Mouse (Mus musculus) myocyte (in vitro differentiated cells): ENCODE results near the gene Cbx8. TPM values are rescaled to one million over a fixed set of nuclear protein-coding genes. Genes with fewer than 3 reads are reported as not detected.

Source experiments
- H3K27me3 ChIP-seq: one replicate; pipeline ENCODE4 v1.6.1; 2011; ENCODE audit not compliant: control insufficient read depth, insufficient read depth, insufficient read length
- H3K36me3 ChIP-seq: one replicate; pipeline ENCODE4 v1.6.1; 2011; ENCODE audit not compliant: control insufficient read depth, insufficient read depth
- H3K4me2 ChIP-seq: one replicate; pipeline ENCODE4 v1.6.1; 2011; ENCODE audit warnings: low read depth, control low read depth
- H3K4me3 ChIP-seq: one replicate; pipeline ENCODE4 v1.5.1; 2011; ENCODE audit warnings: mild to moderate bottlenecking, control low read depth, moderate library complexity
- H3K79me2 ChIP-seq: one replicate; pipeline ENCODE4 v1.6.1; 2011; ENCODE audit not compliant: control insufficient read depth, insufficient read depth
- H3ac ChIP-seq: one replicate; pipeline ENCODE4 v1.6.1; 2011; ENCODE audit not compliant: control insufficient read depth, insufficient read length
- CEBPB ChIP-seq: IDR thresholded peaks from 2 replicates; pipeline ENCODE4 v1.6.1; 2011; ENCODE audit warnings: mild to moderate bottlenecking, moderate library complexity; ENCODE audit not compliant: poor library complexity, insufficient read depth, severe bottlenecking
- E2F4 ChIP-seq: IDR thresholded peaks from one replicate; pipeline ENCODE4 v1.6.1; 2011; ENCODE audit warnings: mild to moderate bottlenecking, control low read depth, moderate library complexity; ENCODE audit not compliant: insufficient read depth
- MAX ChIP-seq: IDR thresholded peaks from one replicate; pipeline ENCODE4 v1.6.1; 2011; ENCODE audit warnings: low read depth, mild to moderate bottlenecking, control low read depth
- MYOD1 ChIP-seq, 3 experiments: IDR thresholded peaks; one replicate each; pipeline ENCODE4 v1.6.1; 2011; ENCODE audit warnings: control low read depth in 2 of 3, low read depth in 2 of 3, mild to moderate bottlenecking in 2 of 3, moderate library complexity in 1 of 3; ENCODE audit not compliant: insufficient read length in 2 of 3, control insufficient read depth in 1 of 3
- MYOG ChIP-seq, 3 experiments: IDR thresholded peaks; one replicate each; pipeline ENCODE4 v1.6.1; 2011; ENCODE audit warnings: control low read depth in 2 of 3, low read depth in 2 of 3, mild to moderate bottlenecking in 2 of 3; ENCODE audit not compliant: insufficient read length in 2 of 3, control insufficient read depth in 1 of 3, insufficient read depth in 1 of 3
- POLR2A ChIP-seq: IDR thresholded peaks from one replicate; pipeline ENCODE4 v1.6.1; 2011; ENCODE audit warnings: low read depth, mild to moderate bottlenecking, control low read depth, moderate library complexity; ENCODE audit not compliant: insufficient read length
- POLR2AphosphoS2 ChIP-seq: IDR thresholded peaks from one replicate; pipeline ENCODE4 v1.6.1; 2011; ENCODE audit warnings: low read depth, control low read depth; ENCODE audit not compliant: insufficient read length
- REST ChIP-seq: IDR thresholded peaks from one replicate; pipeline ENCODE4 v1.6.1; 2011; ENCODE audit warnings: mild to moderate bottlenecking, control low read depth, moderate library complexity; ENCODE audit not compliant: insufficient read depth, insufficient read length
- SRF ChIP-seq: IDR thresholded peaks from one replicate; pipeline ENCODE4 v1.6.1; 2011; ENCODE audit warnings: low read depth; ENCODE audit not compliant: control insufficient read depth, insufficient read length
- TCF12 ChIP-seq: IDR thresholded peaks from one replicate; pipeline ENCODE4 v1.6.1; 2011; ENCODE audit warnings: mild to moderate bottlenecking, control low read depth; ENCODE audit not compliant: poor library complexity, insufficient read depth, severe bottlenecking
- TCF3 ChIP-seq: IDR thresholded peaks from one replicate; pipeline ENCODE4 v1.6.1; 2011; ENCODE audit warnings: low read depth, control low read depth; ENCODE audit not compliant: insufficient read length
- USF1 ChIP-seq: IDR thresholded peaks from one replicate; pipeline ENCODE4 v1.6.1; 2011; ENCODE audit warnings: low read depth, mild to moderate bottlenecking, control low read depth, moderate library complexity
- polyA plus RNA-seq: library from polyadenylated mRNA; unstranded; fragments of >200 nt; fragmentation: generic; extraction: Trizol; gene quantifications from one replicate; pipeline ENCODE4 v1.2.1, GENCODE M21; 2012; ENCODE audit warnings: missing spikeins

Cbx8 gene
- polyA plus RNA-seq, 1 experiment = 4.9 TPM

GRCm38 (mm10) chr11:119075805-119076204 lies 35.0 kb upstream of the Cbx8 start:
- Histone ChIP-seq H3K4me3 (no peak overlapping the region), H3K79me2 (no peaks in the 10 kb centered on the region), H3K27me3 (no peaks in the 10 kb centered on the region), H3K4me2 (no peak overlapping the region), H3K36me3 (peaks cover 9% of the 10 kb centered on the region), H3ac (no peak overlapping the region)
- no peak for TF ChIP-seq MYOG (IDR thresholded peaks at IDR 0.05; ENCODE audit: control insufficient read depth in 1 of 3, insufficient read depth in 1 of 3, insufficient read length in 2 of 3, low read depth in 2 of 3)
- no peak for TF ChIP-seq MAX
- TF ChIP-seq E2F4 = no peak
- no peak for TF ChIP-seq TCF12
- TF ChIP-seq SRF = no peak
- TF ChIP-seq CEBPB = no peak
- TF ChIP-seq POLR2A = no peak
- TF ChIP-seq TCF3 = no peak
- no peak for TF ChIP-seq REST
- TF ChIP-seq MYOD1 (IDR thresholded peaks at IDR 0.05; ENCODE audit: control insufficient read depth in 1 of 3, insufficient read length in 2 of 3, low read depth in 2 of 3) = no peak

- Histone ChIP-seq H3K79me2 (no peaks in the 10 kb centered on the region), H3ac (no peak overlapping the region), H3K27me3 (no peaks in the 10 kb centered on the region), H3K36me3 (no peaks in the 10 kb centered on the region), H3K4me2 (no peak overlapping the region), H3K4me3 (no peak overlapping the region)
- TF ChIP-seq POLR2AphosphoS2 (peak; percentile 65), SRF (no peak)
Observed at GRCm38 (mm10) chr11:119073876-119074433, 33.2 kb upstream of the Cbx8 start.

DNA sequence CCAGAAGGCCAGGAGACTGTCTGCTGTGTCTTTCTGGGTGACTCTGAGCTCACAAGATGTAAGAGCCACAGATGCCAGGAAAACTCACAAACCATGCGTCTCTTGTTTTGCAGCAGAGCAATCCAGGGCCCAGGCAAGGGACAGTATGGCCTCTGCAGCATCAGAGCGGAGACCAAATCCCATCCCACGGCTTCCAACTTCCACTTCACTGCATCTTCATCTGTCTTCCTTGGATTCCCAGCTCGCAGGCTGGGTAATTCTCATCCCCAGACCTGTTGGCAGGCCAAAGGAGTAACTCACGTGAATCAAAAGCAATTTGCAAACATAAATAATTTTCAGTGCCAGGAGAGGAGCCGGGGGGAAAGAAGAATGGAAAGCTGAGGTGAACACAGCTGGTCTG lies 32.2 kb upstream of the Cbx8 start:
- TF ChIP-seq POLR2A = no peak
- no peak for TF ChIP-seq MAX
- TF ChIP-seq E2F4 = no peak
- H3K4me2 ChIP-seq = no peak overlapping the region
- no peaks in the 10 kb centered on the region for H3K79me2 ChIP-seq
- peaks cover 7% of the 10 kb centered on the region for H3K27me3 ChIP-seq
- no peak overlapping the region for H3K4me3 ChIP-seq
- H3K36me3 ChIP-seq = no peaks in the 10 kb centered on the region
- H3ac ChIP-seq = no peak overlapping the region

DNA sequence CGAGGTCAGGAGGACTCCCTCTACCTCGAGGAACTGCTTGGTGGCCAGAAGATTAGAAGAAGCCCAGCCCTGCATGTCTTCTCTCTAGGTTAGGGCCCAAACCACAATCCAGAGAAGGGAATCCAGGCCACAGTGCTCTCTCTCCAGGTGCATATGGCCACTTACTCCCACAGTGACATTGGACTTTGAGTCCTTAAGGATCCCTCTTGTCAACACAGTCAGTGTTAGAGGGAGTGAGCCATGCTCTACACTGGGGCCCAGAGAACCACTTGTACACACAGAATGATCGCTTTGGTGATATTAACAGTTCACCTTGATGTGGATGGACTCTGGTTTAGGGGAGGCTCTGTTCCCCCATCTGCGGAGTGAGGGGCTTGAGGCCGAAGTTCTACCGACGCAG lies 31.5 kb upstream of the Cbx8 start:
- H3K27me3 ChIP-seq = peaks cover 9% of the 10 kb centered on the region
- H3ac ChIP-seq = no peak overlapping the region
- no peaks in the 10 kb centered on the region for H3K79me2 ChIP-seq
- no peak overlapping the region for H3K4me2 ChIP-seq
- H3K36me3 ChIP-seq = no peaks in the 10 kb centered on the region
- TF ChIP-seq CEBPB = no peak
- TF ChIP-seq TCF12 = no peak
- TF ChIP-seq MYOD1 (IDR thresholded peaks at IDR 0.05; ENCODE audit: control insufficient read depth in 1 of 3, insufficient read length in 2 of 3, low read depth in 2 of 3) = no peak
- no peak for TF ChIP-seq MAX
- no peak for TF ChIP-seq REST
- TF ChIP-seq POLR2AphosphoS2 = no peak
- TF ChIP-seq USF1 = no peak
- TF ChIP-seq SRF = no peak
- TF ChIP-seq MYOG (IDR thresholded peaks at IDR 0.05; ENCODE audit: control insufficient read depth in 1 of 3, insufficient read depth in 1 of 3, insufficient read length in 2 of 3, low read depth in 2 of 3) = no peak
- H3K4me3 ChIP-seq = no peak overlapping the region

- no peak overlapping the region for H3ac ChIP-seq
- TF ChIP-seq MAX = no peak
- TF ChIP-seq REST = no peak
- TF ChIP-seq USF1 = no peak
- no peak for TF ChIP-seq POLR2AphosphoS2
- TF ChIP-seq TCF12 = no peak
- no peak for TF ChIP-seq SRF
- TF ChIP-seq E2F4 = no peak
- no peak for TF ChIP-seq MYOD1 (IDR thresholded peaks at IDR 0.05; ENCODE audit: control insufficient read depth in 1 of 3, insufficient read length in 2 of 3, low read depth in 2 of 3)
- no peak for TF ChIP-seq POLR2A
- TF ChIP-seq MYOG (IDR thresholded peaks at IDR 0.05; ENCODE audit: control insufficient read depth in 1 of 3, insufficient read depth in 1 of 3, insufficient read length in 2 of 3, low read depth in 2 of 3) = no peak
- TF ChIP-seq TCF3 = no peak
- TF ChIP-seq CEBPB = no peak
- no peak overlapping the region for H3K4me3 ChIP-seq
- H3K4me2 ChIP-seq = no peak overlapping the region
- H3K79me2 ChIP-seq = no peaks in the 10 kb centered on the region
- peaks cover 20% of the 10 kb centered on the region for H3K27me3 ChIP-seq
- no peaks in the 10 kb centered on the region for H3K36me3 ChIP-seq
Observed at GRCm38 (mm10) chr11:119066841-119067240, 26.1 kb upstream of the Cbx8 start.
